Mouse (Mus musculus): ENCODE data around the gene Tmem181a. TPM values are rescaled to one million over a fixed set of nuclear protein-coding genes. Genes with fewer than 3 reads are reported as not detected.
"Not testable (repeated sequence)": the region's sequence is repeated elsewhere in the genome, so short reads cannot be mapped to it uniquely, and the experiment has no call there.

Gene Tmem181a
- 10 to 100 TPM; 13.9 to 15.1 (median 14.4) TPM for total RNA-seq (2022)

DNA sequence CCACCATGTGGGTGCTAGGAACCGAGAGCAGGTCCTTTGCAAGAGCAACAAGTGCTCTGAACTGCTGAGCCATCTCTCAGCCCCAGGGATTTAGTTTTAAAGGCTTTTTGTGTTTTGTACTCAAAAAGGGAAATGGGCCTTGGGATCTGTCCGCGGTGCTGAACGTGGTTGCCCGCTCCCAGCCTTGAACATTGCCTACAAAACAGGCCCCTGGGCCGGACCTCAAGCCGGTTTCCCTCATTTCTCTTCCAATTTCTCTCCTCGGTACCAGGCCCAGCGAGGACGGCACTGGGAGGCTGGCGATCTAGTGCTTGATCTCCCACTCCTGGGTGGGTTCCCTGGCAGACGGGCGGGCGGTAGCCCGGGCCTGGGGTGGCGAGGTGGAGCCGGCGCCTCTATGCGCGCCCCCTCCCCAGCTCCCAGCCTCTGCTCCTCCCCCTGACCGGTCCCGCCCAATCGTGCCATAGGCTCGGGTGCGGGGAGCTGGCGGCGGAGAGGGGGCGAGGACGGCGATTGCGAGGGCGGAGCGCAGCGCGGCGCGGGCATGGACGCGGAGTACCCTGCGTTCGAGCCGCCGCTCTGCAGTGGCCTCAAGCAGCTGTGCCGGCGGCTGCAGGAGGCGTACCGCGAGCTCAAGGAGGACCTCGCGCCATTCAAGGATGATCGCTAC lies at the start of gene Tmem181a:
Gene Tmem181a, plus strand, starts transcription at position 461 of the 670 bp plus-strand sequence.
- DNase-seq: not testable (repeated sequence)

DNA sequence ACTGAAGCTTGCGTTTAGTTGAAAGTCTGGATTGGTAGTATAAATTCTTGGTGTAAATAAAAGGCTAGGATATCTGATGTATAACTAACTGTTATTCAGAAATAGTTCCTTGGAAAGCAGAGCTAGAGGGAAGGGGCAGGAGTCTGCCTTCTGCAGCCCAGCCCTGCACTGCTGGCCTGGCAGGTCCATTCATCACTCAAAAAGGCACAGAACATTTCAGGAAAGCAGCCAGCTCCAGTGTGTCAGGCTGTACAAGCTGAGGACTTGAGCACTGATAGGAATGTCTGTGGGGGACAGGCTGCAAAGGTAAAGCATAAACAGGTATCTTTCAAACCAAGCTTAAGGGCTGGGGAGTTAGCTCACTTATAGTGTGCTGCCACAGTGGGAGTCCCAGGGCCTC lies 44.9 kb upstream of the Tmem181a start:
- DNase-seq: no peak

DNA sequence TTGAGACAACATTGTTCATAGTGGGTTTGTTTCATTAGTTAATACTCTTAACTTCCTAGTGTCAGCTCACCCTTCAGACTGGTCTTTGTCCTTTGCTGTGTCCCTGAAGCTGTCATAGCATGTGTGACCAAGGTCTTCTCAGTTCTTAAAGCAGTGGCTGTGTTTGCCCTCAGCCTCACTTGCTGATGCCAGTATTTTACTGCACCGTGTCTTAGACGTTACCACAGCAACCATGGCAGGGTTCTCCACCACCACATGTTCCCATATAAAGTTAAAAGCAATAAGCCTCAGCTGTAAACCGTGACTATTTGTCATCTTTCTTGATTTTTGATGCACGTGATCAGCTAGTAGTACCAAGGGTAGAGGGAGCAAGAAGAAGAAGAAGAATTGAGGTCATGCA lies 41.0 kb upstream of the Tmem181a start:
- DNase-seq: no peak

DNA sequence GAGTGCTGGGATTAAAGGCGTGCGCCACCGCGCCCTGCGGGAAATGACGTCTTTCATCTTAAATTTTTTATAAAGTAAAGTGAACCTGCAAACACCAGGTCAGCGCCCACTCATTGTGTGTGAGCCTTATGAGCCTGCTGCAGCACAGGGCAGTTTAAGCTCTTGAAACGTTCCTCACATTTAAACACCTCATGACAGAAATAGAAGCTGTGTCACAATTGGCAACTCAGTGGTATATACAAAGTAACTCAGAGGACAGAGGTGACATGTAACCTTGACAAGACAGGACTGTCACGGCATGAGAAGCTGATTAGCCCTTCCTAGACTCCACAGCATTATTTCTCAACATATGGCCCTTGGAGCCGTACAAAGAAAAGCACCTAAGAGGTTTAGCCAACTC lies 40.1 kb upstream of the Tmem181a start:
- DNase-seq: no peak

GRCm38 (mm10) chr17:6232633-6233032 lies 24.0 kb upstream of the Tmem181a start:
- not testable (repeated sequence) for DNase-seq

DNA sequence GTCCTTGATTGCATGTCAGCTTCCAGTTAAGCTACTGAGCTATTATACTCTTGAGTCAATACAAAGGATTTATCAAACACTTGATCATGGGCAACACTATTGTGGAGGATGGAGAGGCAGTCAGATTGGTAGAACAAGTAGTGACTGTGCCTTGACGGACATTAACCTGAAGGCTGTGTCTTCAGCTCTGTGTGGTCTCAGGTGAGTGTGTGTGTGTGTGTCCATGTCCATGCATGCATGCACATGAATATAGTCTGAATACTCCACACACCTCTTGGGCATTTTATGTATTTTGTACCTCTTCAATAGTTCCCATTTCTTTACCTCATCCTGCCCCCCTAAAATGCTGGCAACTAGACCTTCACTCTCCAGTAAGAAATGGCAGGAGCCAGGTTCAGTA lies 5.4 kb upstream of the Tmem181a start:
- not testable (repeated sequence) for DNase-seq

GRCm38 (mm10) chr17:6257070-6257456 lies 403 bp downstream of the Tmem181a start:
- not testable (repeated sequence) for DNase-seq

- DNase-seq: not testable (repeated sequence)
Measured at GRCm38 (mm10) chr17:6269876-6270831, 13.5 kb downstream of the Tmem181a start.

GRCm38 (mm10) chr17:6270840-6271239 lies 14.2 kb downstream of the Tmem181a start:
- not testable (repeated sequence) for DNase-seq

- not testable (repeated sequence) for DNase-seq
Measured at GRCm38 (mm10) chr17:6271970-6272369, 15.3 kb downstream of the Tmem181a start.

DNA sequence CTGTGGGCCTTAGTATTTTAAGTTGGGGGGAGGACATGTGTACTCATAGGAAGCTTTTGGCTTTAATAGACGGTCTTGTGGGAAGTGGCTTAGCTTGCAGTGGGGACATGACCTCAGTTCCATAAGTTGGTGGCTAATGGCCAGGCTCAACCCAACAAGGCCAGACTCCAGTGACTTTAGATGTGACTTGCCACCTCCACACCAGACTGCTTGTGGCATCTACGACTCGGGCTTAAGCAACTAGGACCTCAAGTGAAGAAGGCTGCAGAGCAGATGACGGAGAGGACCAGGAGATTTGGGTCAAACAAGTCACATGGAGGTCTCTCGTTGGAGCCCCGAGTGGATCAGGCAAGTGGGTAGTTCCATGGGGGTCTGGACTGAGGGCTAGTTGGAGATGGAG lies 18.0 kb downstream of the Tmem181a start:
- DNase-seq: not testable (repeated sequence)

GRCm38 (mm10) chr17:6279205-6279604 lies 22.5 kb downstream of the Tmem181a start:
- DNase-seq: not testable (repeated sequence)

- DNase-seq: not testable (repeated sequence)
Measured at GRCm38 (mm10) chr17:6279772-6280171, 23.1 kb downstream of the Tmem181a start.

DNA sequence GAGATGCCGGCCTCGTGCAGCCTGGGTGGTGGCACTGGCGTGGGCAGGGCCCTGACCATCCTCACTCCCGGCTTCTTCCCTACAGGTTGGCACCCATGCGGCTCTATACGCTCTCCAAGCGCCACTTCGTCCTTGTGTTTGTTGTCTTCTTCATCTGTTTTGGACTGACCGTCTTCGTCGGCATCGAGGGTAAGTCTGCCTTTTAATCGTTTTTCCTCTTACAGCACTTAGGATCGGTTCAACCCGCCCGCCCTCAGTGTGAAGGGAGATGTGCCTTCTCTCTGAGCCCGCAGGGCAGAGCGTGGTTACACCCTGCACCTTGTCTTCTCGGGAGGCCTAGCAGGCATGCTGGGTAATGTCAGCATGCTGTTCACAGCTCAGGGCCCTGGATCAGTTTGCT lies 23.9 kb downstream of the Tmem181a start:
- not testable (repeated sequence) for DNase-seq

- DNase-seq: not testable (repeated sequence)
Measured at GRCm38 (mm10) chr17:6283137-6283536, 26.5 kb downstream of the Tmem181a start.

- not testable (repeated sequence) for DNase-seq
Measured at GRCm38 (mm10) chr17:6286169-6286568, 29.5 kb downstream of the Tmem181a start.

DNA sequence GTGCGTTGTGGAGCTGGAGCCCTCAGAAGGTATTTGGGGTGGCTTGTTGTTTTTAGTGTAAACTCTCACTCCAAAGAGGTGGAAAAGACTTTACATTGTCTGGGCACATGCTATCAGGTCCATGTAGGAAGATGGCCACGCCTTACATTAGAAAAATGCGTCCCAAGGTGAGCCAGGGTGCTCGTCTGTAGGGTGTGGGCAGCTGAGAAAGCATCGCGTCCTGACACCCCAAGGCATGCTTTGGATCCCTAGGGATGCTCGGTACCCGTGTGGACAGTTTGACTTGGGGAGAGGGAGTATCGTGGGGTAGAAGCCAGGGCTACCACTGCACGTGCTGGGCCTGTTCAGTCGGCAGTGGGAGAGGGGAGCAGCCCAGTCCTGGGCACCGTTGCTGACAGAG lies 32.4 kb downstream of the Tmem181a start:
- DNase-seq: not testable (repeated sequence)

DNA sequence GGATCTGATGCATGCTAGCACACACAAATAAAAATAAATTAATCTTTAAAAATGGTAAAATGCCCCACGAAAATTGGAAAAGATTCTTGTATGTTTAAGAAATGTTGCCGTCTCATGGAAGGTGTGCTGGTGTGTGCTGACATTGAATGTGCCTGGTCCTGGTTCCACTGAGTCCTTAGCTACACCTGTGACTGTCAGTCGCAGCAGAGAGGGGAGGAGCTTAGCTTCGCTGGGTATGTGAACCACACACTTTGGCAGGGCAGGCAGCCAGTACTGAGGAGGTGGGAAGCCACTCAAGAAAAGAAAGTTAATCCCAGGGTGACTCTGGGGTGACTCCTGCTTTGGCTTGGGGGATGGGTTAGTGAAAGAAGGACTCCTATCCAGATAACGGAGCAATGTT lies 37.2 kb downstream of the Tmem181a start:
- not testable (repeated sequence) for DNase-seq

- not testable (repeated sequence) for DNase-seq
Measured at GRCm38 (mm10) chr17:6297060-6297795, 40.6 kb downstream of the Tmem181a start.

DNA sequence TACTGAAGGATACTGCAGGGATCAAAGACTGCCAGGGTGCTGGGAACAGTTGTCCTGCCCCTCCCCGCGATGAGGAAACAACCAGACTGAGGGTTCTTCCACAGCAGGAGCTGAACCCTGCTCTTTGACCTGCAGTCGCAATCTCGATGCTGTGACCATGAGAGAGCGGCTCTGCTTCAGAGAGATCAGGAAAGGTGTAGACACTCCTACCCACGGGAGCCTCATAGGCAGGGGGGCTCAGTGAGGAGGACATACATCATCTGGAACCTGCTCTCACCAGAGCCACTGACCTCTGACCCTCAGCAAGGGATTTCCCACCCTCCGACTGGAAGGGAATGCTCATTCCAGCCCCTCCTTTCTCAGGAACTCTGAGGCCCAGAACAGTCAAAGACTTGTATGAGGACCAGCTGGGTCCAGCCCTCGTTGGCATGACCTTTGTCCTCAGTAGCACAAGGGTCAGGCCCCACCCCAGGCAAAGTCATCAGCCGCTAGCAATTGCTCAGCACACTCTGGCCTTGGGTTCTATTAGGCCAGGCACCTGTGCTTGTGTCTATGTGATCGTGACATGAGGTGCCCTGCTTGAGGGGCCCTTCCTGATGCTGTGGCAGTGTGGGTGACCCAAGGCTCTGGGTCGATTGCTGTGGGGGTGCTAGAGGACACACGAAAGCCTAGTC lies 43.7 kb downstream of the Tmem181a start:
- not testable (repeated sequence) for DNase-seq

- not testable (repeated sequence) for DNase-seq
Measured at GRCm38 (mm10) chr17:6304891-6305290, 48.2 kb downstream of the Tmem181a start.

All from adrenal gland, adult 8-10 months (tissue).